Mouse (Mus musculus): Measurements from ENCODE around the gene Bcl2l15. TPM values are rescaled to one million over a fixed set of nuclear protein-coding genes. Genes with fewer than 3 reads are reported as not detected.

Gene Bcl2l15
- polyA plus RNA-seq (2012; rRNA removed; ENCODE audit: low replicate concordance): 0.97 and 7.1 TPM in 2 replicates

GRCm38 (mm10) chr3:103832426-103832825, at the start of gene Bcl2l15:
Gene Bcl2l15 (plus strand): TSS chr3:103832601.

GRCm38 (mm10) chr3:103791230-103792110, 40.9 kb upstream of the Bcl2l15 start, which contains the start of gene Hipk1:
Gene Hipk1 (minus strand): TSS chr3:103791563.

GRCm38 (mm10) chr3:103808891-103809798, 23.3 kb upstream of the Bcl2l15 start, which contains the start of the genes Dclre1b, Ap4b1 and Gm43064:
Gene Dclre1b (minus strand): TSS chr3:103809444.
Gene Ap4b1 (plus strand): TSS chr3:103809520.
Gene Gm43064 (plus strand): TSS chr3:103809573.

GRCm38 (mm10) chr3:103858881-103859801, 26.7 kb downstream of the Bcl2l15 start, which contains the start of gene Ptpn22:
Gene Ptpn22 (plus strand): TSS chr3:103859795.

Other genes with a start within 250 kb of the Bcl2l15 start
- gene Atg4a-ps, start 186.5 kb upstream of the Bcl2l15 start, polyA plus RNA-seq (2012; rRNA removed; ENCODE audit: low replicate concordance): not detected in 2 replicates
- gene Olfml3, start 94.6 kb upstream of the Bcl2l15 start, polyA plus RNA-seq (2012; rRNA removed; ENCODE audit: low replicate concordance): 4.5 and 4.6 TPM in 2 replicates
- not detected in 2 replicates for gene Gm10964, start 93.2 kb upstream of the Bcl2l15 start, polyA plus RNA-seq (2012; rRNA removed; ENCODE audit: low replicate concordance)
- gene Hipk1, start 41.0 kb upstream of the Bcl2l15 start, polyA plus RNA-seq (2012; rRNA removed; ENCODE audit: low replicate concordance): 18.4 and 37.7 TPM in 2 replicates
- gene Dclre1b, start 23.2 kb upstream of the Bcl2l15 start, polyA plus RNA-seq (2012; rRNA removed; ENCODE audit: low replicate concordance): 8.0 TPM in 2 replicates
- gene Ap4b1, start 23.1 kb upstream of the Bcl2l15 start, polyA plus RNA-seq (2012; rRNA removed; ENCODE audit: low replicate concordance): 5.0 and 7.6 TPM in 2 replicates
- gene Gm43064, start 23.0 kb upstream of the Bcl2l15 start, polyA plus RNA-seq (2012; rRNA removed; ENCODE audit: low replicate concordance): not detected in 2 replicates
- gene Ptpn22, start 27.2 kb downstream of the Bcl2l15 start, polyA plus RNA-seq (2012; rRNA removed; ENCODE audit: low replicate concordance): 1.1 and 2.0 TPM in 2 replicates
- 2.0 and 2.2 TPM in 2 replicates for gene Rsbn1, start 81.5 kb downstream of the Bcl2l15 start, polyA plus RNA-seq (2012; rRNA removed; ENCODE audit: low replicate concordance)
- 1.5 and 1.6 TPM in 2 replicates for gene Phtf1, start 135.5 kb downstream of the Bcl2l15 start, polyA plus RNA-seq (2012; rRNA removed; ENCODE audit: low replicate concordance)